Mouse (Mus musculus) bone marrow, adult 2 months (tissue): ENCODE data around the gene Znhit6.

Experiments
- CTCF ChIP-seq: fragments of 200-500 bp; IDR thresholded peaks from 2 replicates; pipeline ENCODE4 v1.5.1; 2011; ENCODE audit warnings: low read length, control low read depth; ENCODE audit not compliant: control insufficient read depth, insufficient read depth
- POLR2A ChIP-seq: fragments of 200-500 bp; IDR thresholded peaks from 2 replicates; pipeline ENCODE4 v1.6.1; 2011; ENCODE audit warnings: low read depth, mild to moderate bottlenecking, control low read depth, low read length, borderline replicate concordance; ENCODE audit not compliant: control insufficient read depth

DNA sequence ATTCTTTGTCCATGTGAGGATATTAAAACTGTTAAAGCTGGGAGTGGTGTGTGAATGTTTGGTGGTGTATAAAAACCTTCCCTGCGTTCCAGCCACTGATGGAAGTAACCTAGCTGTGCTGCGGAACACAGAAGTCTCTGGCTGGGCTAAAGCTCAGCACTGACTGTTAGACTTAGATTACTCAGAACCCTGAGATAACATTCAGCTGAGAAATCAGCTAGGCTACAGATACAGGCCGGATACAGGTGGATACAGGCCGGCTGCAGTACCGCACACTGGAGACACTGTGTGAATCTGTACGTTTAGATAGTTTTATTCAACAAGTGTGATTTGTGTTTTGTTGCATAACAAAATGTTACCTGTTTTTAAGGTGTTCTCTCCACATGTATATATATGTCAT, 24.8 kb downstream of the Znhit6 start:
- TF ChIP-seq CTCF (no peak), POLR2A (no peak)
